Mouse (Mus musculus): ENCODE results near the gene Gstm5.
"Not testable (repeated sequence)": the region's sequence is repeated elsewhere in the genome, so short reads cannot be mapped to it uniquely, and the experiment has no call there.

Gstm5 gene

GRCm38 (mm10) chr3:107895720-107896569, at the start of gene Gstm5:
Gene Gstm5, plus strand, starts transcription at chr3:107895821.
- peak; percentile 91 for DNase-seq

DNA sequence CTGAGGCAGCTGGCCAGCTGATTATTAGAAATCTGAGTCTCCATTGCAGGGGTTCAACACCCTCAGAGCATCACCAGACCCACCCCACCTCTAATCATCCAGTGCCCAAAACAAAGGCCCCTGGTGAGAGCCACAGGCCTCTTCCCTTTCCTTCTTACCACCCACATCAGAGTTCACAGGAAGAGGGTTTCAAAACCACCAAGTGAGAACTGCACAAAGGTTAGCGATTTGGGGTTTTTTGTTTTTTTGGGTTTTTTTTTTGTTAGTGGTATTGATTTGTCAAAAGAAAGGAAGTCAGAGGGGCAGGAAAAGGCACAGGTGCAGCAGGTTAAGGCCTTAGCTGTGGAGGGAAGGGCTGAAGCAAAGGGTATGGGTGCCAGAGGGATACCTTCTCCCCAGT, 49.4 kb upstream of the Gstm5 start:
- no peak for DNase-seq

GRCm38 (mm10) chr3:107846835-107847234, 48.8 kb upstream of the Gstm5 start:
- no peak for DNase-seq

GRCm38 (mm10) chr3:107848126-107848525, 47.5 kb upstream of the Gstm5 start:
- no peak for DNase-seq

DNA sequence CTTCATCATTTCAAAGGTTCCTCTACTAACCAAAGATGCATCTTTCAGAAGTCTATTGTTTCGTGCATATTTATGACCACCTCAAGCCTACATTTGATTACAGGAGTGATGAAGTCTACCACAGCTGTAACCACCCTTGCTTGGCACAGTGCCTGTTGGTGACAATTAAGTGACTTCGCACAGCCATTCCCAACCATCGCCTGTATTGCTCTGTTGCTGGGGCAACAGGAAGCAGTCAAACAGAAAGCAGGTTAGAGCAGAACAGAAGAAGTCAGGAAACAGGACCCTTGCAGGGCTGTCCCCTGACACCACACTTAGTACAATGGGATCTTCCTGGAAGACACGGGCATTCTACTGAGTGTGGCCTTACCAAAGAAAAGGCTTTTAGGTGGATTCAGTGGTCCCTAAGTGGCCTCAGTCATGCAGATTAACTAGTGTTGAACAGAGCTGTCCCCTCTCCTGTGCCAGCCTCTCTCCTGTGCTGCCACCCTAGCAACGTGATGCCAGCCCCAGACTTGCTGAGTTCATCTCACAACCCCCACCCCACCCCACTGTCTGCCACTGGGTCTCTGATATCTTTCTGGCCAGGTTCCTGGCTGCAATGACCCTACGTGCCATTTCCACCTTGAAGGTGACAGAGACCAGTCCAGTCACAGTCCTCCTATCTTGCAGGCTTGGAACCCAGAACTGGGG, 46.5 kb upstream of the Gstm5 start:
- DNase-seq = no peak

- no peak for DNase-seq
Measured at GRCm38 (mm10) chr3:107849693-107850031, 46.0 kb upstream of the Gstm5 start.

DNA sequence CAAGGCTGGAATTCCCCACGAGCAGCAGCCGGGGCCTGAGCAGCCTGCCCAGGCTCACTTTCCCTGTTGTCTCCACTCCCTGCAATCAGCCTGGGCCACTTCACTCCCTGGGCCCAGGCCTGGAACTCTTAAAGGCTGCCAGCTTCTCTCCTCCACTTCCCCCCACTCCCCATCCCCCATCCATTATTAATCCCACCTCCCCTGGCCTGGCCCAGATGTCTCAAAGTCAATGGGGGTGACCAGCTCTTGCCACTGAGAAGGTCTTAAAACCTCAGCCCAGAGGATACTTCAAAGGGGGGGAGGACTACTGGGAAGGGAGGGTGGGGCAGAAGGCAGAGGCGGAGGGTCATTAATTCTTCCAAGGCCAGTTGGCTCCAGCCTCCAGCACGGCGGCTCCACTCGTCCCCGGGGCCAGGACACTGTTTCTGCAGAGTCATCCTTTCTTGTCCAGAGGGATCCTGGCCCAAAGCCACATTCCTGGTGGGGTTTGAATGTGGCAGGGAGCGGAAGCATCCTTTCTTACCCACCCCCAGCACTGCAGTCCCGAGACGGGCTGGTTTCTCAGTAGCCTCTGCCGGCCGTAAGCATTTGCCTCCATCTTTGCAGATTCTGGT, 45.1 kb upstream of the Gstm5 start:
- DNase-seq = peak; percentile 90

GRCm38 (mm10) chr3:107852786-107853185, 42.8 kb upstream of the Gstm5 start:
- no peak for DNase-seq

GRCm38 (mm10) chr3:107853232-107854181, 42.1 kb upstream of the Gstm5 start:
- DNase-seq = no peak

DNA sequence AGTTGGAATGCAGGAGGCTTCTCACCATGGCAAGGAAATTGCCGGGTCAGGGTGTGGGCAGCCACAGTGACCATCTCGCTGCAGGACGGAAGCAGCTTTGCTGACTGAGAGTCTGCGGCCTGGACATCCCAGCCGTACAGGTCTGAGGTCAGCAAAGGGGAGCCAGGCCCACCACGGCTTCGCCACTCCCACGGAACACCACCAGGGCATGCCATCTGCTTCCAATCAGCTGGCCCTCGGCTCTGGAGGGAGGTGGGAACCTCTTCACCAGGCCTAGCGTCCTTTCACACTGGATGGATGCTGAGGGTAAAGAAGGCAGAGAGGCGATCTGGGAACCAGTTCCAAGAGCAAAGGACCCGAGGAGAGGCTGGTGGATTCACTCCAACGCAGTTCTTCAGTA, 40.3 kb upstream of the Gstm5 start:
- no peak for DNase-seq

- no peak for DNase-seq
Measured at GRCm38 (mm10) chr3:107857646-107858045, 38.0 kb upstream of the Gstm5 start.

- DNase-seq = not testable (repeated sequence)
Measured at GRCm38 (mm10) chr3:107861483-107861882, 34.1 kb upstream of the Gstm5 start.

GRCm38 (mm10) chr3:107862471-107862870, 33.1 kb upstream of the Gstm5 start:
- no peak for DNase-seq

- DNase-seq = no peak
Measured at GRCm38 (mm10) chr3:107863471-107863870, 32.1 kb upstream of the Gstm5 start.

DNA sequence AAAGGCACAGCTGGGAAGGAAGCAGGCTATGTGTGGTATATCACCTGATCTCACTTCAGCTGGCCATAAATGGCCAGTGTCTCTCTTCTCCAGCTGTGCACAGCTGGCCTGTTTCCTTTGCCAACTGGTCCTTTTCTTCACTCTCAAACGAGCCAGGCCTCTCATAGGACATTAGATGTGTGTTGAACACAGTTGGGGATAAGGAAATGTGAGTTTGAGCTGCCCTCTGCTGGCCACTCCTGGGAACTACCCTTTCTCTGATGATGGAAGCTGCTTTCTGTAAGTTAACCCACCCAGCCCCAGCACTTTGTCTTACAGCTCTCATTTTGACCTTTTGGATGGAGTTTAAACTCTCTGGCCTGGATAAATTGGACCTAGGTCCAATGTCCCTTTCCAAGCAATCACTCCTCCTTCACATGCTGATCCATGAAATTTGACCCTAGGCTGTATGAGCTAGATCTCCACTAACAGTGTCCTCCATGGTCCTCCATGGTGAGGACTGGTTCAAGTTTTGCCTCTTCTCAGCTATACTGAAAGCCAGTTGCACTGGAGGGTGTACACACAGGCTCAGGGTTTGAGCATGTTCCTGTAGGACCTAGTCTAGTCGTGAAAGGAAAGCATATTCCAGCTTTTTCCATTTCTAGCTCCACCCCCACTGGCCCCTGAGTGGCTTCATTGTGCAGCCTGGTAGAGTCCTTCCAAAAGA, 31.6 kb upstream of the Gstm5 start:
- DNase-seq = peak; percentile 91

GRCm38 (mm10) chr3:107865364-107866091, 30.1 kb upstream of the Gstm5 start:
- DNase-seq = peak; percentile 34

GRCm38 (mm10) chr3:107867086-107867485, 28.5 kb upstream of the Gstm5 start:
- DNase-seq = peak; percentile 92

- DNase-seq = no peak
Measured at GRCm38 (mm10) chr3:107868452-107868851, 27.2 kb upstream of the Gstm5 start.

DNA sequence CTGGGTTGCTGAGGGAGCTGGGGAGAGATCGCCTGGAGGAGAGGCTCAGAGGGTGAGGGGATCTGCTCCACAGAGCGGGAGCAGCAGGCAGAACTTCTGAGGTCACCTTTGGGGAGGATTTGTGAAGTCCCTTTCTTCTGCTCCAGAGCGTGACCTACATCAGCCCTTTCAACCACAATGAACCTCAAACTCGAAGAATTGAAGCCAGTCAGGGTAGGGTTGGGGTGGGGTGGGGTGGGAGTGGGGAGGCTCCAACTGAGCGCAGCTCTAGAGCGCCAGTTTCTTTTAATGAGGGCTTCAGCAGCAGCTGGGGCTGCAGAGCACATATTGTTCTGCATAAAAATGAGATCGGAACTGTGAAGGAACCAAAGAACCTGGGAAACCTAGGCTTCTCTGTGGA, 26.5 kb upstream of the Gstm5 start:
- DNase-seq = no peak

DNA sequence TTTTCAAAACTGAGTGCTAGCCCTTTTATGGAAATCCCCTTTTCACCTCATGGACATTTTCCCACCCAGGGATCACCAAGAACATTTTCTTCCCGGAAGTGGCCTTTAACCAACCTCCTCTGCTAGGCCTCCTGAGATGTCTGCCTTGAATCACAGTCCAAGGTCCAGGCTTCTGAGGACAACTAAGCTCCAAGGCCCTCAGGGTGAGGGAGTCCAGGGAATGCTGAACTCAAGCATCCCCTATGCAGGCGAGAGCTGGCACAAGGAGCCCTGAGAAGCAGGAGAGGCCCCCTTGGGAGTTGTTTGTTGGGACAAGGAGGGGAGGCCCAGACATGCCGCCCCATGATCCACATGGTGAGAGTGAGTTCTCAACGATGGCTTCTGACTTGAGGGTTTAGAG, 25.7 kb upstream of the Gstm5 start:
- DNase-seq = peak; percentile 55
